Mouse (Mus musculus) granulocyte monocyte progenitor cell, adult 5-6 weeks (primary cell): ENCODE data around the gene St8sia2. TPM values are rescaled to one million over a fixed set of nuclear protein-coding genes. Genes with fewer than 3 reads are reported as not detected.

ENCODE experiments used
- ATAC-seq: replicated peaks from 2 replicates; pipeline ENCODE4 v1.8.0; 2016; ENCODE audit warnings: mild to moderate bottlenecking, moderate TSS enrichment, inconsistent platforms; ENCODE audit not compliant: poor library complexity, severe bottlenecking
- total RNA-seq, 2 experiments: library from RNA; stranded (forward) in 1 of 2; stranded (reverse) in 1 of 2; fragments of 200-712, 200-1000 nt in 1 of 2; fragments of >200 nt in 1 of 2; fragmentation: Nextera tagmentation in 1 of 2; gene quantifications; 2 replicates each; pipeline ENCODE4 v1.2.3; 2014 to 2017

The St8sia2 gene
- total RNA-seq (2014; fragmentation: Nextera tagmentation) (1.7 TPM in 1 of 2 replicates, not detected in the other), total RNA-seq (2017) (not detected in 2 replicates)

DNA sequence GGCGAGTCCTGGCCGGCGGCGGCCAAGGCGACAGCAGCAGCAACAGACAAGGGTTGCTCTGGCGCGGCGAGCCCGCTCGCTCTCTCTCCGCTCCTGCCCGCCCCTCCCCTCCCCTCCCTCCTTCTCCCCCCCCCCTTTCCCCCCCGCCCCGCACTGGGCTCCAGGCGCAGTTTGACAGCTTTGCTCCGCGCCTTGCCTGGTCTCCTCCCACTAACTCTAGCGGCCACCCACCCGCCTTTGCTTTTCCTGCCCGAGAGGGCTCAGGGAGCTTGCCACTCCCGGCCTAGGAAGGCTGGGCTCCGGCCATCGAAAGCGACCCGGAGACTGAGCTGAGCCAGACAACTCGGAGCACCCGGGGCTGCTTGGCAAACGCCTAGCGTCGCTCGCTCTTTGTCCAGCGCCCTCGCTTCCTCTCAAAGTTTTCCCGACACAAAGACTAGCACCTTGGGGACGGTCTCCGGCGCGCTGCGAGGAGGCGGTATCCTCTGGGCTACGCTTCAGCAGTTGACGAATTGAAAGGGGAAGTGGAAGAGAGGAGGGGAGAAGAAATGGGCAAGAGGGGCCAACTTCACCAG is at the start of gene St8sia2:
Gene St8sia2, minus strand, starts transcription at position 90 of the 575 bp plus-strand sequence.
- peak; percentile 78 for ATAC-seq

DNA sequence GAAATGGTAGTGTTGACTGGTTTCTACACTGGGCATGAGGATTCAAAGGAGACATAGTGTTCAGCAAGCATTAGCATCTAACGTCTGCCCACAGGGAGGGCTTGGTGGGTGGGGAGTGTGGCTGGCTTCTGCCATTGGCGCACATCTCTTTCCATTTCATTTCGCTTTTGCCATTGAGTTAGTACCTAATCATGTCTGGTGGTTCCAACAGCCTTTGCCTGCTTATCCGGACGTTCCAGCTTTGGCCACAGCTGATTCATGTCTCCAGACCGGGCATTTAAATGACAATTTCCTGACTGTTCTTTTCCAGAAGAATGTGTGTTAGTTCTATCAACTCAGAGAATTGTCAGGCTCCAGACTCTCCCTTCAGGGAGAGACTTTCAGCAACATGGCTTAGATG is 47.6 kb upstream of the St8sia2 start:
- no peak for ATAC-seq

- no peak for ATAC-seq
Measured at GRCm38 (mm10) chr7:74060306-74060946, 46.9 kb upstream of the St8sia2 start.

DNA sequence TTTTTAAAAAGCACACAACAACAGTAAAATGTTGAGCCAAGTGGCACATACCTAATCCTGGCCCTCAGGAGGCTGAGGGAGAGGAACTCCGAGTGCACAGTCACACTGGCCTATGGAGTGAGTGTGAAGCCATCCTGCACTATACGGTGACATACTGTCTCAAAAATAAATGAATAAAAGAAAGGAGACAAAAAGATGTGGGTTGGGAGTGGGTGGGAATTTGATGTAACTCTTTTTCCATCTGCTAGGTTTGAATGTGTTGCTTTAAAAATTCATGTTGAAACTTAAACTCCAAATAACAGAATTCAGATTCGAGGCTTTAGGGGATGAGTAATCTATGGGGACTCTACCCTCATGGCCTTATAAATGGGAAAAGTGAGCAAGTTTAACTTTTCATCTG is 46.2 kb upstream of the St8sia2 start:
- ATAC-seq: no peak

DNA sequence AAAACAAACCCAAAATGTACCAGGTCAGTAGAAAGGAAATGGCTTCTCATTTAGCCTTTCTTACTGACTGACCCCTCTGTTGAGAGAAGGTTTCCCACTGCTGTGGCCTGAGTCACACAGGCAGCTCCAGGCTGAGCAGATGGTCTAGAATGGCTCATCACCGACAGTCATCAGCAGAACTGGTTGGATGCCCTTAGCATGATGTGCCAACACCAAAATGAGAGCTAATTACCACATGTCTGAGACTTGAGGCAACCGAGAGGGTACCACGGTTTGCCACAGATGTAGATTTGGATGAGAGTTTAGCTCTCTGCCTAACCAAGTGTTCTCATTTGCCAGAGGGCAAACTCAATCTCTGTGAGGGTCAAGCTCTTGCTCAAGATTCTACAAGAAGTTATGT is 42.3 kb upstream of the St8sia2 start:
- ATAC-seq: no peak

DNA sequence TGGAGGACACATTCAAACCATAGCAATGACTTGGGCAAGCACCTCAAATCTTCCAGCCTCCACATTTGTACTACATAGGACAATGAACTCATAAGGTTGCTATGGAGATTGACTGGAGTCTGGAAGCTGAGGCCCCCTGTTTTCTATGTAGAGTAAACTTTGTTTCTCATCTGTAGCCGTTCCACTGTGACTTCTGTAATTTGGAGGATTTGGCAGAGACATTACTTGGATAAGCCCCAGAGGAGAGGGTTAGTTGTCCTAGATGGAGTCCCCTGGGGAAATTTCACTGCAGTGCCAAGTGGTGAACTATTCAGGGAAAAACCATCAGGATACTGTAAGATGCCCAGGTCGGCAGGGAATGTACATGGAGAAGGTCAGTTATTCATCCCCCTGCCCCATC is 34.1 kb upstream of the St8sia2 start:
- no peak for ATAC-seq

- no peak for ATAC-seq
Measured at GRCm38 (mm10) chr7:74045166-74045957, 31.9 kb upstream of the St8sia2 start.

DNA sequence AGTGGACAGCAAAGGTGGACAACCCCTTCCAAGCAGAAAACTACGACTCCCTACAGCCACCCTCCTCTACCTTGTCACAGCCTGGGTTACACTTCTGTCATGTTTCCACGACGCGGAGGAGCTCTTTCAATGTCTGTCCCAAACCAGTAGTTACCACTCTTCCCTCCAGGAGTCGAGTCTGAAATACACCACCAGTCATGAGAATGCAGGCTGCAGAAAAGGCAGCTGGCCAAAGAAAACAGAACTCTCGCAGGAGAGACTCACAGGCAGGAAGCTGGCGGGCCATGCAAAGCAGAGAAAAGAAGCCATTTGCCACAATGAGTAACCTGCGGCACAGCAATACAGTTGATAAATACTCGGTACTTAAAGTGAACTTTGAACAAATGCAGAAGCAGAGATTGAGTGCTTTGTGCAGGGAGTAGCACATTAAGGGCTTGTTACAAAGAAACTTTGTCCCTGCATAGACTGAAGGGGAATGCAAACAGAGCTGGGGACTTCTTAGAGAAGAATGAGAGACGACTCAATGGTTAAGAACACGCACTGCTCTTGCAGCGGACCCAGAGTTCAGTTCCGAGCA is 30.2 kb upstream of the St8sia2 start:
- no peak for ATAC-seq

DNA sequence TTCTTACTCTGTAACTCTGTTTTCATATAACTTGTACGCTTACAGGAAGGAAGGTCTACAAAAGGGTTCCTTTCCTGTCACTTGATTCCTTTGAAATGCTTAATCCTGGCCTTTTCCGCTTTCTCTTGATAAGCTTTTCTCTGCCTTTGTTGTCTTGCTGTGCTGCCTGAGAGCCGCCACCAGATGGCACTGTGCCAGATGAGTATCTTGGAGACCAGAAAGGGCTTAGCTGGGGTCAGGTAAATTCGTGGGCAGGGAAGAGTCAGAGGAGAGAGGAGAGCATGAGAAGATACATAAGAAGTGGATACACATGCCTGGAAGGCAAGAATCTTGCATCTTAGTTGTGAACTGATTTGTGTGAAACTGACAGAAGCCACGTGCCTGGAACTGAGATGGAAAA is 11.5 kb upstream of the St8sia2 start:
- ATAC-seq: peak; percentile 69

- no peak for ATAC-seq
Measured at GRCm38 (mm10) chr7:74024171-74024570, 10.7 kb upstream of the St8sia2 start.

DNA sequence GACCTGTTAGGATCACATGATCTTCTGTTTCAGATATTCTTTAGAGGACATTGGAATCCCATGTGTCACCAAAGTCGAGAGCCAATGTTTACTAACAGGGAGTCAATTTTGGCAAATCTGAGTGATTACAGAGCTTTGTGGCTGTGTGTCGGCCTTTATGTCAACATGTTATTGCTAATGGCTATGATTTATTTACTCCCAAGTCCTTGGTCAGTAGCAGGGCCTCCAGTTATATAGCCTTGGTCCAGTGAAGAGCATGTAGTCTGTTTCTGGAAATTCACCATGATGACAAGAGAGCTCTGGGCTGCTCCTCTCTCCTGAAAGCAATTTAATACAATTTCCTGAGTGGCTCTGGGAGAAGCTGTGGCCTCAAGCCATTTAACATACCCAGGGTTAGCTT is 9.1 kb upstream of the St8sia2 start:
- no peak for ATAC-seq

GRCm38 (mm10) chr7:74021771-74022170 is 8.3 kb upstream of the St8sia2 start:
- no peak for ATAC-seq

GRCm38 (mm10) chr7:74016613-74017012 is 3.1 kb upstream of the St8sia2 start:
- ATAC-seq: no peak

- ATAC-seq: peak; percentile 13; the same call in 1 of the 2 replicates
Measured at GRCm38 (mm10) chr7:74012858-74013600, 461 bp downstream of the St8sia2 start.

GRCm38 (mm10) chr7:74011976-74012857 is 1.3 kb downstream of the St8sia2 start:
- 0 out of 2 replicates have a peak, but pooled peaks have one; percentile 9 for ATAC-seq

DNA sequence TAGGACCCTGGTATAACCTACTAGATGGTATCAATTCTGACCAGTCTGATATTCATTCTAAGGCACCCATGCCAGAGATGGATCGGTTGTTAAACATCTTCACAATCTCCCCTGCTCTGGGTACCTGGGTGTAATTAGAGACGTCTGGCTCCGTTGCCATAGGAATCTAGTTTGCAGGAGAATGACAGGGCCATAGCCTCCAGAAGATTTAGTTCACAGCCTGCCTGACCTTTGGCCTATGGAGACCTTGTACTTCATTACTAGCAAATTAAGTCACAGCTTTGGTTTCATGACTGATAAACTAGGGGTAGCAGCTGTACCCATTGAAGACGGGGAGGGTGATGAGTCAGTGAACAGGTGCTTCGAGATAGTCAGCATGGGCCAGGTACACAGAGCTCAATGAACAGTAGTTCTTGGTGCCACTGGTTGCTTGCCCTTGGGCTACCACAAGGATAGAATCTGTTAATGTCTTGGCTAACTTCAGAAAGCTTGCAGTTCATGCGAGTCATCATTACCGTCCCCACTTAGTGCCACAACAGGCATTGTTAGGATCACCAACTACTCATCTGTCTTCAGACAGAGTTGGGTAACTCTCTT is 4.4 kb downstream of the St8sia2 start:
- ATAC-seq: no peak

DNA sequence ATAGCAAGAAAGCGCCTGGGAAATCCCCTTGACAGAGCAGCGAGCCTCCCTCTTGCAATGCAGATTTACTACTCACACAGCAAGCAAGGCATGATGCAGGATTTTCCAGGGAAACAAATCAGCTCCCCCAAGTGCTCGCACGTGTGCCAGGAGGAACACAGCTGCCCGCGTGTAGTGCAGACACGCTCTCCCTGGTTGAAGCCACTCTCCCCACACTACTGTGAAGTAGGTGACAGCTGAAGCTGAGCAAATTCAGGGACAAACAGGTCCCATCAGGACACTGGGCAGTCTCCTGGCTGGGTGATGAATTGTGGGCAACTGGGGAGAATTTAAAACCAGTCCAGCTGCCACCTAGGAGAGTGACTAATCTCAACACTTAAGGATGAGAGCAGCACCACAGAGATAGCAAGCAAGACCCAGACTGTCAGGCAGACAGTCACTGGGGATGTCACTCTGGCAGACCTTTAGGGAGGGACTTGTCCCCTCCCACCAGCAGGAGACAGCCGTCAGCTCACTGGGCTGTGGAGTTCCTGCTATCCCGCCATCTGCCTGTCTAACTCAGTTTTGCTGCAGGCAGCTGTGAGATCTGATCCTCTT is 6.6 kb downstream of the St8sia2 start:
- no peak for ATAC-seq

DNA sequence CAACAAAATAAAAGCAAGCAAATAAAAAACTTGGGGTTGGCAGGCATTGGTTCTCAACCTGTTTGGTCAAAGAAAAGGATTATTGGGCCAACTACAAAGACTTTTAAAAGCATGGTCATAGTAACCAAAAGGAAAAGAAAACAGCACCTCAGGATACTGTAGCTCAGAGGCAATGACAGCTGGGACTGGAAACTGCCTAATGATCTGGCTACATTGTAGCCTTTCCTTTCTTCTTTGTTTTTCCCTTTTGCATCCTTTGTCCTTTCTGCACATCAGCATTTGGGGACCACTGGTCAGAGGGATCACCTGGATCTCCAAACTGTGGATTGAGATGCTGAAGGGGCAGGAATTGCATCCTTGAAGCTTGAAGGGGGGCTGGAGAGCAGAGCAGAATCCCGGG is 7.1 kb downstream of the St8sia2 start:
- no peak for ATAC-seq
